Mouse (Mus musculus) bone marrow macrophage, adult 2 months (primary cell): ENCODE measurements around the gene Lmo1. TPM values are rescaled to one million over a fixed set of nuclear protein-coding genes. Genes with fewer than 3 reads are reported as not detected.

ENCODE experiments used
- H3K27ac ChIP-seq: 2 replicates; pipeline ENCODE4 v1.5.1; 2012; ENCODE audit warnings: low read depth, low read length; ENCODE audit not compliant: insufficient read depth
- H3K4me1 ChIP-seq: 2 replicates; pipeline ENCODE4 v1.6.1; 2012; ENCODE audit warnings: low read length; ENCODE audit not compliant: control insufficient read depth, insufficient read depth
- H3K4me3 ChIP-seq: 2 replicates; pipeline ENCODE4 v1.5.1; 2012; ENCODE audit warnings: mild to moderate bottlenecking, low read length, moderate library complexity; ENCODE audit not compliant: insufficient read depth
- CTCF ChIP-seq: IDR thresholded peaks from 2 replicates; pipeline ENCODE4 v1.5.1; 2012; ENCODE audit warnings: low read depth, mild to moderate bottlenecking, low read length, moderate library complexity
- POLR2A ChIP-seq: IDR thresholded peaks from 2 replicates; pipeline ENCODE4 v1.6.1; 2012; ENCODE audit warnings: mild to moderate bottlenecking, low read depth, low read length, borderline replicate concordance
- polyA plus RNA-seq: library from polyadenylated mRNA; stranded (reverse); fragments of >200 nt; gene quantifications from 2 replicates; pipeline ENCODE4 v1.2.4, GENCODE M21; 2012; ENCODE audit not compliant: missing spikeins, insufficient read depth, insufficient read length

Lmo1 gene
- polyA plus RNA-seq, 1 experiment, result not detected

DNA sequence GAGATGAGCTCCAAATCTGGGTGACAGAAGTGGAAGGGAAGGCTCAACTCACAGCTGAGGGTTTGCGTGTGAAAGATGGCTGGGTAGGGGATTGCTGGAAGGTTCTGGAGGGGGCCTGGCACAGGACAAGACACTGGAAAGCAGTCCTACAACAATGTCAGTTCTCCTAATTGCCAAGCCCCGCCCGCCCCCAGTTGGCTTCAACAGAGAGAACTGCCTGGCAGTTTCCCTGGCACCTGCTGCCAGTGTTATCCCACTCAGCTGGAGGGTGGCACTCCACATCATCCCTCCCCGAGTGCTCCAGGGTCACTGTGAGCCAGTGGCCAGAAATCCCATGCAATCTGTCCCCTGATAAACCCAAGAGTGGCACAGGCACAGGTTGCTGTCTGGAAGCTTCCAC, 23.9 kb downstream of the Lmo1 start:
- H3K4me1 ChIP-seq, result no peaks in the 10 kb centered on the region
- no peak overlapping the region for H3K27ac ChIP-seq
- no peak overlapping the region for H3K4me3 ChIP-seq
- TF ChIP-seq POLR2A, result no peak
- no peak for TF ChIP-seq CTCF

DNA sequence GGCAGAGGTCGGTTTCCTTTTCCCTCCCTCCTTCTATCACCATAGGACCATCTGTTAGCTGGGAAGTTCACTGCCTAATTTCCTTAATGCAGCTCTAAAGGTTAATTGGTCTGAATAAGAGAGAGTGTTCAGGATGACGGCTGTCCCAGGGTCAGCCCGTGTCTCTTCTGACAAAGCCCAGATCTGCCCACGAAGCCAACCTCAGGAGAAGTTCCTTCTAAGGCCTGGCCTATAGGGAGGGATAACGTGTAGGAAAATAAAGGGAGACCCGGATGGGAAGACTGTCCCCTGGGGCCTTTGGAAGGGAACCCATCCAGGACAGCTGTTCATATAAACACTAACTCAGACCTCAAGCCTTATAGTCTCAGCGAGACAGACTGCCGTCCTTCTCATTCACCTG, 29.8 kb downstream of the Lmo1 start:
- TF ChIP-seq CTCF (no peak), POLR2A (no peak)
- Histone ChIP-seq H3K4me1 (no peaks in the 10 kb centered on the region), H3K4me3 (no peak overlapping the region), H3K27ac (no peak overlapping the region)

DNA sequence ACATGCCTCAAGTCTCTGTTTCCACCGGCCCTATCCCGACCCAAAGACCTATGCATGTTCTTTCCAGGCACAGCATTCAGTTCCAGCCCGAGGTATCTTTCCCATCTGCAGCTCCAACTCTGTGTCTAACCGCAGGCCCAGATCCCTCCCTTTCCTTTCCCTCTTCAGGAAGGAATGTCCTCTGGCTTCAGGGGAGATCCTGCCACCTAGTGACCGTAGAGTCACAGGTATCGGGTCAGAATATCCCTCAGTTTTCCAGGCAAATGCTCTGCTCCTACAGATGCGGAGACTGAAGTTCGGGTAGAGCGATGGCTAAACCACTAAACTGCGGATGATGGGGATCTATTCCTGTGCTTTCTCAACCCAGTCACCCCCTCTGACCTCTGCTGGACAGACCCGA, 30.3 kb downstream of the Lmo1 start:
- Histone ChIP-seq H3K27ac (no peak overlapping the region), H3K4me1 (no peaks in the 10 kb centered on the region), H3K4me3 (no peak overlapping the region)
- TF ChIP-seq POLR2A (no peak), CTCF (no peak)

DNA sequence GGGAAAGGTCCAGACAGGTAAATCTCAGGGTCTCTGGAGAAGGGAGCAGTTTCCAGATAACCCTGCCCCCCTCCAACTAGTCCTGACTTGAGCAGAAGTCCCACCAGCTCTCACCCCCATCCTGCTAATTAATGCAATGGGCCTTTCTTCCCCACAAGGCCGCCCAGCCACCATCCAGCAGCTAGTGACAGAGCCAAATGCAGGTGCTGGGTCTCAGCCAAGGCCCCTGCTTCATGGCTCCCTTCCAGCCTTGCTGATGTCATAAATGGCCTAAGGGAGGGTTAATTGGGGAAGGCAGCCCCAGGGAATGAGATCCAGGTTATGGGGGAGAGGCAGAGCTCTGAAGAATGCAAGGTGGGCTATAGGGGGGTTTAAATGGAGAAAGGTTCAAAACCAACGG, 32.4 kb downstream of the Lmo1 start:
- no peak overlapping the region for H3K27ac ChIP-seq
- TF ChIP-seq CTCF (no peak), POLR2A (no peak)
- H3K4me1 ChIP-seq, result no peaks in the 10 kb centered on the region
- H3K4me3 ChIP-seq, result no peak overlapping the region

DNA sequence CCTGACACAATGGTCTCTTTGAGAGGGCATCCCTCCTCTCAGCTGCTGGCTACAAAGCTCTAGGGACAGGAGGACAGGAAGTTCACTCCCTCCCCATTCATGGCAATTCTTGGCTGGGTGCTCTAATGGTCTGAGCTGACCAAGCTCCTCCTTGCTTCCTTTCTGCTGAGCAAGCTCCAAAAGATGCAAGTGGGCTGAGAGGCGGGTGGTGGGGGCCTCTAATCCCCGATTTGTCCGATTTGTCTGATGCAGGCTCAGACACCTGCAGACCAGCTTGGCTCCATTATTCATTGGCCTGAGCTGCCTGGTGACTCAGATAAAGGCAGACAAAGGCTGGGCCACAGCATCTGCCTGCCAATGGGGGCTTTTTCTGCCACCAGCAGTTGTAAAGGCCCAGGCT, 33.3 kb downstream of the Lmo1 start:
- no peak overlapping the region for H3K4me3 ChIP-seq
- TF ChIP-seq CTCF (no peak), POLR2A (no peak)

DNA sequence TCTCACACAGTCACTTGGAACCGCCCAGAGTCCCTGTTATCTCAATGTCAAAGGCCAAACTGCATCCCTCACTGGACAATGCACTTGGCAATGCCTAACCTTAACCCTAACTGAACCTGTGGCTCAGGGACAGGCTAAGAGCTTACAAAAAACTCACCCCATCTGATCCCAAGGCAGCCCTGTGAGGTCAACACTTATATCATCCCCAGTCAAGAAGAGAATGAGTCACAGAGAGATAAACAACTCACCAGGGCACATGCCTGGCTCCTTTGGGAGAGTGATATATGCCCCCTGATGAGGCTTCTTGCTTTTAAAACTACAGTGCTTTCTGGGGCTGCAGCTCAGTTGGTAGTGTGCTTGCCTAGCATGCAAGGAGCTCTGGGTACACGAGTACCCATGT, 34.0 kb downstream of the Lmo1 start:
- H3K4me3 ChIP-seq, result no peak overlapping the region
- no peaks in the 10 kb centered on the region for H3K4me1 ChIP-seq
- TF ChIP-seq POLR2A, result no peak
- no peak for TF ChIP-seq CTCF
- no peak overlapping the region for H3K27ac ChIP-seq

More for the DNA sequence above, 33.3 kb downstream of the Lmo1 start:
- no peaks in the 10 kb centered on the region for H3K4me1 ChIP-seq
- H3K27ac ChIP-seq, result no peak overlapping the region

DNA sequence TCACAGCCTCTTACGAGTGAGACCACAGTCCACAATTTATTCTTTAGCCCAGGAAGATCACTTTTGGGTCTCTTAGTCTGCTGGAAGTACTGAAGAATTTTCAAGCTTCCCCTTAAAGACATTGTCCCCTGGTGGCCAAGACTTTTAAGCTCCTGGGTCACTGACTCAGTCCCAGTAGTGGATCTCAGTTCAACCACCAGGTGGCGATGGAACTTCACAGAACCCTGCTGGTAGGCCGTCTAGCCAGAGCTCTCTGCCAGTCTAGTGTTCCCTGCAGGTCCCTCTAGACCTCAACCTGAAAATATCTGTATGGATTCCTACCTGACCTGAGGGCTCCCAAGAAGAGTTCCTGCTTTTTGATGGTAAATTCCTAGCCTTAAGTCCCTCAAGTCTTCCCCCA, 35.6 kb downstream of the Lmo1 start:
- no peak overlapping the region for H3K4me3 ChIP-seq
- peak; percentile 80 for TF ChIP-seq CTCF
- TF ChIP-seq POLR2A, result no peak
- no peaks in the 10 kb centered on the region for H3K4me1 ChIP-seq
- H3K27ac ChIP-seq, result no peak overlapping the region

DNA sequence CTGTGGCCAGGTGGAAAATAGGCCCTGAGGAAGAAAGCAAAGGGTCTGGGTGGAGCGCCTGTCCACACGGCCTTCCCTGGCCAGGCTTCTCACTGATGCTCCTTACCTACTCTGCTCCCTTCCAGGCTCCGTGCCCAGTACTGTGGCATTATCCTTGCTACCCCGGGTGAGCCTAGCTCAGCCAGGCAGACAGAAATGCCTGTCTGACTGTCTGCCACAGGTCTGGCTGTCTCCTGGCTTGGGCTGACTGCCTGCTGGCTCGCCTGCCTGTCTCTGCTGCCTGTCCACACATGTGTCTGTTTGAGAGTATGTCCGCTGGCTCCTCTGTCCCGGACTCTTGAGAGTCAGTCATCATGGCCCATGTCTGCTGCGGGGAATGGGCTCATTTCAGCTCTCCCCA, 37.6 kb downstream of the Lmo1 start:
- Histone ChIP-seq H3K27ac (no peak overlapping the region), H3K4me1 (no peaks in the 10 kb centered on the region), H3K4me3 (no peak overlapping the region)
- TF ChIP-seq CTCF, result no peak
- TF ChIP-seq POLR2A, result no peak

DNA sequence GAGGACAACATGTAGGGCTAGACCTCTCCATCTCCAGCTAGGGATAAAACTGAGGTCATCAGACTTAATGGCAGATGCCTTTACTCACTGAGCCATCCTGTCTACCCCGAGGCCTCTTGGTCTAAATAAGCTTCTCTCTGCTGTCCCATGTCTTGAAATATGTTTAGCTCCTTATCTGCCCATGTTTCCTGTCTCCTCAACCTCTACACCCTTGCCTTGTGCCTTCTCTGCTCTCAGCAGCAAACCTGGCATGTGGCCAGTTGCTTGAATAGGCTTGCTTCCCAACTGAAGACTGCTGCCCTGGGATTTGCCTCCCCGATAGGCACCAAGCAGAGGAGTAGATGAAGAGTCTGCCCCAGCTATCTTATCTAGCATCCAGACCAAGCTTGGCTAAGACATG, 43.4 kb downstream of the Lmo1 start:
- TF ChIP-seq CTCF (no peak), POLR2A (no peak)
- no peak overlapping the region for H3K4me3 ChIP-seq

DNA sequence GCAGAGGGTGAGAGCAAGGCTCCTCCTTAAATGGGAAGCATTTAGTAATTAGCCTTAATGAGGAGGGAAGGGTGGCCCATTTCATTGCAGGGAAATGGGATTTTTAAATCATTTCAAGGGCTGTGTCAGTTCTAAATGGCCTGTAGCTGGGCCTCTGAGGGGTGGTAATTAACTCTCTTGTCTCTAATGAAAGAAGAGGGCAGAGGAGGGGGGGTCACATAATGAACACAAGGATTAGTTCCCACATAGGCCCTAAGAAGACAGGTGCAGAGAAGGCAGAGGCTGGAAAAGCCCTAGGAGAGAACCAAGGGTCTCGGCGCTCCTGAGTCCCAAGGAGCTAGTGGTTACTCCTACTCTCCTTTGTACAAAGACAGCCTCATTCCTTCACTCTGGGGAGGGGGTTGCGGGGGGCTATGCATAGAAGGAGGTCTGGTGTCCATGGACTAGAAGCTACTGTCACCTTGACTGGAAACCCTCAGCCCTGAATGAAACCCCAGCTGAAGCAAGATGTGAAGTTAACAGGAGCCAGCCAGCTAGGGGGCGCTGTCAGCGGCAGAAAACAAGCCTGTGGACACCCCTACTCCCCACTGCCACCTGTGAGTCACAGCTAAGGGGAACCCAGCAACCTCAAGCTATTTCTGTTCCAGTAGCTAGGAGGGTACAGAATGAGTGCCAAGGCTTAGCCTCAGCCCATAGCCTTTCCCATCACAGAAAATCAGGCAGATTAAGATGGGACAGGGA, 44.9 kb downstream of the Lmo1 start:
- no peak overlapping the region for H3K27ac ChIP-seq
- TF ChIP-seq POLR2A (no peak), CTCF (no peak)
- H3K4me3 ChIP-seq, result no peak overlapping the region
- H3K4me1 ChIP-seq, result no peaks in the 10 kb centered on the region

More for the DNA sequence above, 43.4 kb downstream of the Lmo1 start:
- Histone ChIP-seq H3K27ac (no peak overlapping the region), H3K4me1 (no peaks in the 10 kb centered on the region)
